Mouse (Mus musculus): ENCODE data around the gene Dnajc19.
A peak's percentile ranks its signal among the peaks of the same experiment; 100 is the strongest.

Gene Dnajc19

DNA sequence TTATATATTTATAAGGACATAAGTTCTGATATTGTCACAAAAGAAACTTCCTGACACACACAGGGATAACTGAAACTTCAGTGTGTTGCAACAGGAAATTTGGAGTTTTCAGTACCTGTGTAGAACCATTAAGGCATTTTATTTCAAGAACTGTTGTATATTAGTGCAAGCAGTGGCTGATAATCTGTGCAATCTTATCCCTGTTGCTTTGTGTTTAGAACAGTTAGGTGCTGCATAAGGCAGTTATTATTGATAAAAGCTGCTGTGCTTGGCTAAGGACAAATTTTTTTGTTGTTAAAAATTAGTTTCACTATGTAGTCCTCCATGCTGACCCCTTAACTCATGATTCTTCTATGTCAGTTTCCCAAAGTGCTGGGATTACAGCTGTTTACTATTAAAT, 52.2 kb downstream of the Dnajc19 start:
- DNase-seq = no peak

DNA sequence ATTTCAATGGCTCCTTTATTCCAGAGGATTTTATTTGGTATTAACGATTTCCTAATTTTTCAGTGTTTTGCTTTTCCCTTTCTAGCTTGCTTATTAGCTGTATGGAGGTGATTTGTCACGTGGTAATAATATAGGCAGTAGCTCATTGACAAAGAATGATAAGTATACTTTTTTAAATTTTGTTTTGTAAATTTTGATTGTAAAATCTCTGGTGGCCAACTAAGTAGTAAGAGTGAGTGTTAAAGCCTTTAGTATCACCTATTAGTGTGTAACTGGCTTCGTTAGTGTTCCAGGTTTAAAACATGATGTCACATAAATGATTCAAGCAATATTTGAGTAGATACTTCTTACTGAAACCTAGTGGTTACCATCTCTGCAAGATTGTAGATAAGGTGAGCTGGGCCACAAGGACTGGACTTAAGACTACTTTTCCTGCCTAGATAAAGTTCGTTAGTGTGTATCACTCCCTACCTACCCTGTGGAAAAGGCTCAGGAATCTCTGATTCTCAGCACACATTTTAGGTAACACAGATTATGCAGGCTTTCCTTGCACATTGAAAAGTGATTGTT, 59.8 kb downstream of the Dnajc19 start:
- DNase-seq = no peak

- DNase-seq = peak; percentile 7
These were observed 60.5 kb downstream of the Dnajc19 start for GRCm38 (mm10) chr3:34020382-34021258.

DNA sequence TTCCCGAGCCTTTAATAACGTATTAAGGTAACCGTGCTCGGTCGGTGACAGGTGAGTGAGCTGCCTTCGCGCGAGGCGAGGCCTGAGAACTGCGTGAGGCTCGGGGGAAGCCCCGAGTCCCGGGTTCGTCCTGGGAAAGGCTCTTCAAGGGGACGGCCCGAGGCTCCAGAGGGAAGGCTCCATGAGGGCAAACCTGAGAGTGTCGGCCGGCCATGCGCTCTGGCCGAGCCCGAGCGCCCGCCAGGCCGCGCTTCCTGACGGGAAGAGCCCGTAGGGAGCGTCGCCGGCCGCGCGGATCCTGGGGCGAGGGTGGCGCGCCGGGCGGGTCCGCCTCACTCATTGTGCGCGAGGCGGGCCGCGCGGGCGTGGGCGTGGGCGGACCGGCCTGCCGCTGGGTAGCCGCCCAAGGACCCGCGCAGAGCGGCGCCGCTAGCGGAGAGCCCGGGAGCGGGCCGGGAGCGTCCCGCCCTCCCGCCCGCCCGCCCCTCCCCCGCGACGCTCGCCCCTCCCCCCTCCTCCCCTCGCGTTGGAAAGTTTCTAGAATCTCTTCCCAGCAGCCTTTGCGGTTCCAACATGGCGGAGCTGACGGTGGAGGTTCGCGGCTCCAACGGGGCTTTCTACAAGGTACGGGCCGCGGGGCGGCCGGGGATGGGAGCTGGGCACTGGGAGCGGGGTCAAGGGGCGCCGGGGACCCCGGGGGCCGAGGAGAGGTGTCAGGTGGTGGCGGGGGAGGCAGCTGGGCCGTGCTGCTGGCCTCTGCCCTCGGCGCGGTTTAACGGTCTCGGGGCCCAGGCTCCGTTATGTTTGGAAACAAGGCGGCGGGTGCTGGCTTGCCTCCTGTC, 61.4 kb downstream of the Dnajc19 start, which contains the start of gene Fxr1:
Gene Fxr1, plus strand, starts transcription at position 404 of the 842 bp plus-strand sequence.
- peak; percentile 81 for DNase-seq

- DNase-seq = no peak
These were observed 72.9 kb downstream of the Dnajc19 start for GRCm38 (mm10) chr3:34008191-34008590.

DNA sequence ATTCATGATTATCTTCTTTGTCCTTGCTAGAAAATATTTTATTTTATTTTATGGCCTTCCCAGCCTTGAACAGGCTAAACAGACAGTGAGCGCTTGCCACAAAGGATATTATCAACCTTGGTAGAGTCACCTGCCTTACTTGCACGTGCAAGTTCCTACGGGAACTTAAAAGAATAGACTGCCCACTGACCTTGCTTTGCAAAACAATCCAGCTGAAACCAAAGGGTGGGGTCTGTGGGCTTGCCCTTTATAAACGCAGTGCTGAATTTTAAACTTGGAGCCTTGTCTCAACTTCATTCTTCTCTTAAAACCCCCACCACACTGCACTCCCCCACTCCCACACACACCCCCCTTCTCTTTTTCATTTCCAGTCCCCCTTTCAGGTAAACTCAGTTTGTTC, 73.5 kb downstream of the Dnajc19 start:
- no peak for DNase-seq

DNA sequence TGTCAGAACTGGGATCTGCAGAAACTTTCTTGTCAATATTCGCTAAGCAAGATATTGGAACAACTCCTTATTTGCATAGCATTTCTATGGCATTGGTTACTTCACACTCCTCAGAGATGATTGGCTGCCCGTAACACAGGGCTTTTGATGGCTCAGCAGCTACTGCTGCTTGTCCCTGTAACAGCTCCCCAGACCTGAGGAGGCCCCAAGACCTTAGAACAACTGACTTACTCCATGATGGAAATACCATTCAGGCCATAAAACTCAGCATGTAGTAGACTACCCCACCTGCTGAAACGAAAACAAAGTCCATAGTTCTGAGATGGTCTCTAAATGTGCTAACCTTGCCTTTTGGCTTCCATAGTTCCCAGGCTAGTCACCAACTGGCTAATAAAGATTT, 74.3 kb downstream of the Dnajc19 start:
- DNase-seq = no peak

- no peak for DNase-seq
These were observed 74.8 kb downstream of the Dnajc19 start for GRCm38 (mm10) chr3:34006301-34006700.

All from right cerebral cortex, postnatal 4 days (tissue).